Mouse (Mus musculus) bone marrow, adult 2 months (tissue): ENCODE results near the gene Adcy10. TPM values are rescaled to one million over a fixed set of nuclear protein-coding genes. Genes with fewer than 3 reads are reported as not detected.

Source experiments
- H3K27ac ChIP-seq: fragments of 200-500 bp; 2 replicates; pipeline ENCODE4 v1.5.1; 2012; ENCODE audit warnings: low read depth, mild to moderate bottlenecking, control low read depth, inconsistent platforms, low read length; ENCODE audit not compliant: control insufficient read depth, poor library complexity, insufficient read depth
- H3K4me1 ChIP-seq: fragments of 200-500 bp; 2 replicates; pipeline ENCODE4 v1.6.1; 2011; ENCODE audit warnings: low read length; ENCODE audit not compliant: control insufficient read depth, insufficient read depth
- H3K4me3 ChIP-seq: fragments of 200-500 bp; replicated peaks from 2 replicates; pipeline ENCODE3; 2011; ENCODE audit warnings: mild to moderate bottlenecking, low read depth, low read length, control low read depth; ENCODE audit not compliant: control insufficient read depth
- CTCF ChIP-seq: fragments of 200-500 bp; IDR thresholded peaks from 2 replicates; pipeline ENCODE4 v1.5.1; 2011; ENCODE audit warnings: low read length, control low read depth; ENCODE audit not compliant: control insufficient read depth, insufficient read depth
- POLR2A ChIP-seq: fragments of 200-500 bp; IDR thresholded peaks from 2 replicates; pipeline ENCODE4 v1.6.1; 2011; ENCODE audit warnings: low read depth, mild to moderate bottlenecking, control low read depth, low read length, borderline replicate concordance; ENCODE audit not compliant: control insufficient read depth
- WGBS: fragments of 180-500 bp; shearing (Covaris S2); methylation state at CpG from one replicate; pipeline ENCODE4 v1.1.7; 2018; 5-methylcytosine and 5-hydroxymethylcytosine counted together
- polyA plus RNA-seq: library from polyadenylated mRNA; stranded (reverse); fragments of >200 nt; gene quantifications from 2 replicates; pipeline ENCODE4 v1.2.4, GENCODE M21; 2011; ENCODE audit warnings: low replicate concordance; ENCODE audit not compliant: missing spikeins, insufficient read depth, insufficient read length

Adcy10 gene
- polyA plus RNA-seq, 1 experiment: not detected

- Histone ChIP-seq H3K4me3 (no peak overlapping the region), H3K4me1 (no peaks in the 10 kb centered on the region), H3K27ac (no peak overlapping the region)
- TF ChIP-seq POLR2A (no peak), CTCF (no peak)
- WGBS: 81% methylated on average over 9 of the region's 9 CpGs
Measured at GRCm38 (mm10) chr1:165559073-165559472, 74.1 kb downstream of the Adcy10 start.

- WGBS: 78% methylated on average over 4 of the region's 4 CpGs
- TF ChIP-seq CTCF (no peak), POLR2A (no peak)
- Histone ChIP-seq H3K27ac (no peak overlapping the region), H3K4me1 (no peaks in the 10 kb centered on the region), H3K4me3 (no peak overlapping the region)
Measured at GRCm38 (mm10) chr1:165565283-165565682, 80.3 kb downstream of the Adcy10 start.

GRCm38 (mm10) chr1:165567466-165567865 lies 82.5 kb downstream of the Adcy10 start:
- Histone ChIP-seq H3K27ac (no peak overlapping the region), H3K4me1 (no peaks in the 10 kb centered on the region), H3K4me3 (no peak overlapping the region)
- WGBS: 82% methylated on average over 7 of the region's 7 CpGs
- TF ChIP-seq POLR2A: no peak
- TF ChIP-seq CTCF: no peak

- H3K4me1 ChIP-seq: no peaks in the 10 kb centered on the region
- TF ChIP-seq CTCF (no peak), POLR2A (no peak)
- no peak overlapping the region for H3K4me3 ChIP-seq
- no peak overlapping the region for H3K27ac ChIP-seq
- WGBS: 58% methylated on average over 4 of the region's 4 CpGs
Measured at GRCm38 (mm10) chr1:165576005-165576404, 91.0 kb downstream of the Adcy10 start.

- H3K27ac ChIP-seq: no peak overlapping the region
- no peak overlapping the region for H3K4me3 ChIP-seq
- H3K4me1 ChIP-seq: no peaks in the 10 kb centered on the region
- no peak for TF ChIP-seq POLR2A
- no peak for TF ChIP-seq CTCF
- 23% methylated on average over 9 of the region's 9 CpGs for WGBS
Measured at GRCm38 (mm10) chr1:165576459-165577112, 91.6 kb downstream of the Adcy10 start.

- WGBS: 55% methylated on average over 5 of the region's 5 CpGs
- no peaks in the 10 kb centered on the region for H3K4me1 ChIP-seq
- TF ChIP-seq CTCF: no peak
- TF ChIP-seq POLR2A: no peak
Measured at GRCm38 (mm10) chr1:165579332-165579731, 94.3 kb downstream of the Adcy10 start.

GRCm38 (mm10) chr1:165581255-165581654 lies 96.3 kb downstream of the Adcy10 start:
- H3K27ac ChIP-seq: no peak overlapping the region
- 75% methylated on average over 3 of the region's 3 CpGs for WGBS
- TF ChIP-seq CTCF (no peak), POLR2A (no peak)
- H3K4me1 ChIP-seq: no peaks in the 10 kb centered on the region
- no peak overlapping the region for H3K4me3 ChIP-seq

More at GRCm38 (mm10) chr1:165579332-165579731, 94.3 kb downstream of the Adcy10 start:
- H3K4me3 ChIP-seq: no peak overlapping the region
- H3K27ac ChIP-seq: no peak overlapping the region

GRCm38 (mm10) chr1:165583529-165584184 lies 98.7 kb downstream of the Adcy10 start:
- H3K4me1 ChIP-seq: no peaks in the 10 kb centered on the region
- no peak overlapping the region for H3K27ac ChIP-seq
- peak; percentile 99 for TF ChIP-seq CTCF
- no peak; the same call in 1 of the 2 replicates for TF ChIP-seq POLR2A
- H3K4me3 ChIP-seq: no peak overlapping the region
- whole genome bisulfite sequencing: 26% methylated on average over 12 of the region's 12 CpGs
